Mouse (Mus musculus): ENCODE data around the gene F11.

- TF ChIP-seq CTCF (IDR thresholded peaks at IDR 0.05; ENCODE audit: control insufficient read depth, insufficient read depth, insufficient read length), result no peak
- TF ChIP-seq CEBPB (IDR thresholded peaks at IDR 0.05; ENCODE audit: low read depth), result no peak
- TF ChIP-seq MYOG (IDR thresholded peaks at IDR 0.05; ENCODE audit: control insufficient read depth, extremely low read depth, insufficient read length), result no peak
- TF ChIP-seq USF1 (IDR thresholded peaks at IDR 0.05; ENCODE audit: low read depth), result no peak
These were observed 3.4 kb downstream of the F11 start for GRCm38 (mm10) chr8:45258421-45258820.

All from C2C12 (cell line).